Mouse (Mus musculus): Measurements from ENCODE around the gene Kif5c. TPM values are rescaled to one million over a fixed set of nuclear protein-coding genes. Genes with fewer than 3 reads are reported as not detected.

The Kif5c gene
- polyA plus RNA-seq, 1 experiment from 2014 or later, result 1.1 TPM

DNA sequence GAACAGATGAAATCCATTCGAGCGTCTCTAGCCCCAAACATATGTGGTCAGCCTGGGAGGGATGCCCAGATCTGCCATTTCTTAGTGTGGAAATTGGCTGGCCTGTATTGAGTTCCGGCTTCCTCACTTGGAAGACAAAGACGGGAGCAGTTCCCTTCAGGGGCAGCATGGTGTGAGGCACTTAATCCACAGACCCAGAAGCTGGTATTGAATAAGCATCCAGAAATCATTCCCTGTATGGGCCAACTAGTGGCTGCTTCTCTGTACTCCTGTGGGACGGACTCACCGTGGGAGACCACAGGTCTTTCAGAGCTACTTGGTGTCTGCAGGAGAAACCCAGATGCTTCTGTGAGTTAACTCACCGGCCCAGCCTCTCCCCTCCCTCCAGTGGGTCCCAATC is 8.5 kb downstream of the Kif5c start:
- H3K36me3 ChIP-seq (ENCODE audit: control insufficient read depth, insufficient read depth, low read length), result no peaks in the 10 kb centered on the region
- H3K9ac ChIP-seq (ENCODE audit: low read length), result no peak overlapping the region
- no peaks in the 10 kb centered on the region for H3K9me3 ChIP-seq (ENCODE audit: control insufficient read depth, low read length)
- 68% methylated on average over 7 of the region's 7 CpGs for WGBS
- ATAC-seq (ENCODE audit: insufficient number of reproducible peaks, insufficient read depth, low FRiP score, low read depth), result no peak
- H3K4me2 ChIP-seq (ENCODE audit: low read length), result no peak overlapping the region
- H3K4me3 ChIP-seq (ENCODE audit: control insufficient read depth in 1 of 2, insufficient read depth in 1 of 2, low read depth in 1 of 2, low read length in 2 of 2), result no peak overlapping the region
- no peak overlapping the region for H3K27ac ChIP-seq (replicated peaks in 1 of 2; ENCODE audit: control insufficient read depth in 1 of 2, insufficient read depth in 1 of 2, low read depth in 2 of 2, low read length in 2 of 2)
- H3K4me1 ChIP-seq (ENCODE audit: control insufficient read depth in 2 of 2, insufficient read depth in 2 of 2, low read length in 2 of 2), result no peaks in the 10 kb centered on the region
- no peaks in the 10 kb centered on the region for H3K27me3 ChIP-seq (ENCODE audit: control insufficient read depth, insufficient read depth, low read length)

- Histone ChIP-seq H3K4me3 (ENCODE audit: control insufficient read depth in 1 of 2, insufficient read depth in 1 of 2, low read depth in 1 of 2, low read length in 2 of 2) (no peak overlapping the region), H3K4me1 (ENCODE audit: control insufficient read depth in 2 of 2, insufficient read depth in 2 of 2, low read length in 2 of 2) (no peaks in the 10 kb centered on the region), H3K36me3 (ENCODE audit: control insufficient read depth, insufficient read depth, low read length) (no peaks in the 10 kb centered on the region), H3K9me3 (ENCODE audit: control insufficient read depth, low read length) (no peaks in the 10 kb centered on the region), H3K27me3 (ENCODE audit: control insufficient read depth, insufficient read depth, low read length) (no peaks in the 10 kb centered on the region), H3K9ac (ENCODE audit: low read length) (no peak overlapping the region), H3K27ac (replicated peaks in 1 of 2; ENCODE audit: control insufficient read depth in 1 of 2, insufficient read depth in 1 of 2, low read depth in 2 of 2, low read length in 2 of 2) (no peak overlapping the region), H3K4me2 (ENCODE audit: low read length) (no peak overlapping the region)
- WGBS, result 72% methylated on average over 6 of the region's 6 CpGs
- no peak for ATAC-seq (ENCODE audit: insufficient number of reproducible peaks, insufficient read depth, low FRiP score, low read depth)
Observed at GRCm38 (mm10) chr2:49628094-49628705, 9.1 kb downstream of the Kif5c start.

- Histone ChIP-seq H3K36me3 (ENCODE audit: control insufficient read depth, insufficient read depth, low read length) (no peaks in the 10 kb centered on the region), H3K27ac (replicated peaks in 1 of 2; ENCODE audit: control insufficient read depth in 1 of 2, insufficient read depth in 1 of 2, low read depth in 2 of 2, low read length in 2 of 2) (no peak overlapping the region), H3K4me3 (ENCODE audit: control insufficient read depth in 1 of 2, insufficient read depth in 1 of 2, low read depth in 1 of 2, low read length in 2 of 2) (no peak overlapping the region), H3K9ac (ENCODE audit: low read length) (no peak overlapping the region), H3K4me2 (ENCODE audit: low read length) (no peak overlapping the region), H3K9me3 (ENCODE audit: control insufficient read depth, low read length) (no peaks in the 10 kb centered on the region), H3K4me1 (ENCODE audit: control insufficient read depth in 2 of 2, insufficient read depth in 2 of 2, low read length in 2 of 2) (no peaks in the 10 kb centered on the region), H3K27me3 (ENCODE audit: control insufficient read depth, insufficient read depth, low read length) (no peaks in the 10 kb centered on the region)
- ATAC-seq (ENCODE audit: insufficient number of reproducible peaks, insufficient read depth, low FRiP score, low read depth), result no peak
- WGBS, result 86% methylated on average over 12 of the region's 12 CpGs
Observed at GRCm38 (mm10) chr2:49629181-49629580, 10.1 kb downstream of the Kif5c start.

GRCm38 (mm10) chr2:49630636-49631035 is 11.5 kb downstream of the Kif5c start:
- Histone ChIP-seq H3K4me3 (ENCODE audit: control insufficient read depth in 1 of 2, insufficient read depth in 1 of 2, low read depth in 1 of 2, low read length in 2 of 2) (no peak overlapping the region), H3K9me3 (ENCODE audit: control insufficient read depth, low read length) (no peaks in the 10 kb centered on the region), H3K9ac (ENCODE audit: low read length) (no peak overlapping the region), H3K36me3 (ENCODE audit: control insufficient read depth, insufficient read depth, low read length) (no peaks in the 10 kb centered on the region), H3K27me3 (ENCODE audit: control insufficient read depth, insufficient read depth, low read length) (no peaks in the 10 kb centered on the region), H3K4me2 (ENCODE audit: low read length) (no peak overlapping the region), H3K4me1 (ENCODE audit: control insufficient read depth in 2 of 2, insufficient read depth in 2 of 2, low read length in 2 of 2) (no peaks in the 10 kb centered on the region), H3K27ac (replicated peaks in 1 of 2; ENCODE audit: control insufficient read depth in 1 of 2, insufficient read depth in 1 of 2, low read depth in 2 of 2, low read length in 2 of 2) (no peak overlapping the region)
- 84% methylated on average over 6 of the region's 6 CpGs for WGBS
- ATAC-seq (ENCODE audit: insufficient number of reproducible peaks, insufficient read depth, low FRiP score, low read depth), result no peak

- WGBS, result 80% methylated on average over 9 of the region's 9 CpGs
- no peaks in the 10 kb centered on the region for H3K4me1 ChIP-seq (ENCODE audit: control insufficient read depth in 2 of 2, insufficient read depth in 2 of 2, low read length in 2 of 2)
- no peak for ATAC-seq (ENCODE audit: insufficient number of reproducible peaks, insufficient read depth, low FRiP score, low read depth)
- H3K9ac ChIP-seq (ENCODE audit: low read length), result no peak overlapping the region
- H3K4me2 ChIP-seq (ENCODE audit: low read length), result no peak overlapping the region
- no peak overlapping the region for H3K4me3 ChIP-seq (ENCODE audit: control insufficient read depth in 1 of 2, insufficient read depth in 1 of 2, low read depth in 1 of 2, low read length in 2 of 2)
- no peaks in the 10 kb centered on the region for H3K36me3 ChIP-seq (ENCODE audit: control insufficient read depth, insufficient read depth, low read length)
- no peaks in the 10 kb centered on the region for H3K9me3 ChIP-seq (ENCODE audit: control insufficient read depth, low read length)
- no peak overlapping the region for H3K27ac ChIP-seq (replicated peaks in 1 of 2; ENCODE audit: control insufficient read depth in 1 of 2, insufficient read depth in 1 of 2, low read depth in 2 of 2, low read length in 2 of 2)
- H3K27me3 ChIP-seq (ENCODE audit: control insufficient read depth, insufficient read depth, low read length), result no peaks in the 10 kb centered on the region
Observed at GRCm38 (mm10) chr2:49633231-49633630, 14.1 kb downstream of the Kif5c start.

DNA sequence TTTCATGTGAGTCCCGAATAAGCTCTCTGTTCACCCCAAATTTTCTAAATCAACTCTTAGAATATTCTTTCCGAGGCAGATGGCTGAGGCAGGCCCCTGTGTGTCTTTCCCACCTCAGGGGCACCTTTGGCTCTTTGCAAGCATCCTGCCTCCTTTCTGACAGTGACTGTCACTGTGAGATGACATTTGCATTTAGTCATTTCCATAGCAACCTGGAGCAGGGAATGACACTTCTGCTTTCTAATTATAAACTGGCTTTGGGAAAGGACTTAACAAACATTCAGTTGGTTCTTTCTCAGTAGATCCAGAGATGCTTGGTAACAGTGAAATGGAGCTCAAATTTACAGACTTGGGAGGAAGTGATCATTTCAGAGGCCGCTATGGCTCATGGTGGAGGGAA is 23.7 kb downstream of the Kif5c start:
- H3K9ac ChIP-seq (ENCODE audit: low read length), result no peak overlapping the region
- H3K4me1 ChIP-seq (ENCODE audit: control insufficient read depth in 2 of 2, insufficient read depth in 2 of 2, low read length in 2 of 2), result no peaks in the 10 kb centered on the region; a peak in 1 of 4 replicates
- H3K9me3 ChIP-seq (ENCODE audit: control insufficient read depth, low read length), result no peaks in the 10 kb centered on the region
- ATAC-seq (ENCODE audit: insufficient number of reproducible peaks, insufficient read depth, low FRiP score, low read depth), result no peak
- 71% methylated on average over 3 of the region's 3 CpGs for WGBS
- H3K4me3 ChIP-seq (ENCODE audit: control insufficient read depth in 1 of 2, insufficient read depth in 1 of 2, low read depth in 1 of 2, low read length in 2 of 2), result no peak overlapping the region
- no peak overlapping the region for H3K27ac ChIP-seq (replicated peaks in 1 of 2; ENCODE audit: control insufficient read depth in 1 of 2, insufficient read depth in 1 of 2, low read depth in 2 of 2, low read length in 2 of 2)
- H3K4me2 ChIP-seq (ENCODE audit: low read length), result no peak overlapping the region
- H3K36me3 ChIP-seq (ENCODE audit: control insufficient read depth, insufficient read depth, low read length), result no peaks in the 10 kb centered on the region
- no peaks in the 10 kb centered on the region for H3K27me3 ChIP-seq (ENCODE audit: control insufficient read depth, insufficient read depth, low read length)

GRCm38 (mm10) chr2:49643756-49644155 is 24.7 kb downstream of the Kif5c start:
- 82% methylated on average over 8 of the region's 8 CpGs for WGBS
- H3K4me3 ChIP-seq (ENCODE audit: control insufficient read depth in 1 of 2, insufficient read depth in 1 of 2, low read depth in 1 of 2, low read length in 2 of 2), result no peak overlapping the region
- peaks cover 3 to 7% of the 10 kb centered on the region in 2 experiments for H3K4me1 ChIP-seq (ENCODE audit: control insufficient read depth in 2 of 2, insufficient read depth in 2 of 2, low read length in 2 of 2)
- no peak overlapping the region for H3K27ac ChIP-seq (replicated peaks in 1 of 2; ENCODE audit: control insufficient read depth in 1 of 2, insufficient read depth in 1 of 2, low read depth in 2 of 2, low read length in 2 of 2)
- H3K27me3 ChIP-seq (ENCODE audit: control insufficient read depth, insufficient read depth, low read length), result no peaks in the 10 kb centered on the region
- H3K9ac ChIP-seq (ENCODE audit: low read length), result no peak overlapping the region
- ATAC-seq (ENCODE audit: insufficient number of reproducible peaks, insufficient read depth, low FRiP score, low read depth), result no peak
- no peaks in the 10 kb centered on the region for H3K9me3 ChIP-seq (ENCODE audit: control insufficient read depth, low read length)
- no peak overlapping the region for H3K4me2 ChIP-seq (ENCODE audit: low read length)
- H3K36me3 ChIP-seq (ENCODE audit: control insufficient read depth, insufficient read depth, low read length), result no peaks in the 10 kb centered on the region

DNA sequence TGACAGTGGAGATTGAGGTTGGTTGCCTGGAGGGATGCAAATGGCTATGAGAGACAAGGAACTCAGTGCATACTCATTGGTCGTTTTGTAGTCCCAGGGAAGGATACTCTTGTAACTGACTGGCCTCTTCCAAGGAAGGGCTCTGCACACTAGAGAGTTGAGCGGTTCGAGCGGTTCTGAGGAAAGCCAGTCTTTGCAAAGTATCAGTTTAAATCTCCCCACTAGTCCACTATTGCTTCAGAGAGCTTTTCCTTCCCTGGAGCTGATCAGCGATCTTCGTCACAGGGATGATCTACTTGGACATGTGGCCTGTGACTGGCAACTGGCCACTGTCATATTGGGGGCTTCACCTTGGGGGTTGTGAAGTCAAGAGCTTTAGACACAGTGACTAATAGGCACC is 28.5 kb downstream of the Kif5c start:
- peaks cover 7 to 18% of the 10 kb centered on the region in 2 experiments for H3K4me1 ChIP-seq (ENCODE audit: control insufficient read depth in 2 of 2, insufficient read depth in 2 of 2, low read length in 2 of 2)
- H3K4me3 ChIP-seq (ENCODE audit: control insufficient read depth in 1 of 2, insufficient read depth in 1 of 2, low read depth in 1 of 2, low read length in 2 of 2), result no peak overlapping the region
- no peak overlapping the region for H3K9ac ChIP-seq (ENCODE audit: low read length)
- no peaks in the 10 kb centered on the region for H3K36me3 ChIP-seq (ENCODE audit: control insufficient read depth, insufficient read depth, low read length)
- H3K4me2 ChIP-seq (ENCODE audit: low read length), result no peak overlapping the region
- WGBS, result 80% methylated on average over 6 of the region's 6 CpGs
- H3K27me3 ChIP-seq (ENCODE audit: control insufficient read depth, insufficient read depth, low read length), result no peaks in the 10 kb centered on the region
- H3K27ac ChIP-seq (replicated peaks in 1 of 2; ENCODE audit: control insufficient read depth in 1 of 2, insufficient read depth in 1 of 2, low read depth in 2 of 2, low read length in 2 of 2), result no peak overlapping the region
- ATAC-seq (ENCODE audit: insufficient number of reproducible peaks, insufficient read depth, low FRiP score, low read depth), result no peak
- H3K9me3 ChIP-seq (ENCODE audit: control insufficient read depth, low read length), result no peaks in the 10 kb centered on the region

Measured in heart, embryonic 14.5 days (tissue).